In the genomic region with DNA sequence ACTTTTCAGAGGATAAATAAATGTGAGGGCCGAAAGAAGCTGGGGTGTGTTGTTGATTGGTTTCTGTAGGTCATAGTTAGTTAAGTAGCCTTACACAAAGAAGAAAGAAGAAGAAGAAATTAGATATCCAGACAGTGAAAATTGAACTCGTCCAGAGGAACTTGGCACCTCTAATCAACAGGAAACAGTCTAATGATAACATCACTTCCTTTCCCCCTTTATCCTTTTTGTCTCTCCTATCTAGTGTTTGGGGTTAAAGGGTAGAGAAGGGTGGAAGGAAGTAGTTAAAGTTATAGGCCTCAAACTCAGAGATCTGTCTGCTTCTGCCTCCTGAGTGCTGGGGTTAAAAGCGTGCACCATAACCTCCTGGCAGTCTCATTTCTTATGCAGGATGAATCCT, we compare ENCODE assay signal across 27 mouse cellular contexts. TPM values are rescaled to one million over a fixed set of nuclear protein-coding genes. Genes with fewer than 3 reads are reported as not detected.
"Had no signal": no experiment of that assay in that cellular context is flagged by ENCODE, and none has a peak within 500 bp of the region (broad histone marks: within the 10 kb centered on the region; RNA-seq: fewer than 3 reads in every experiment).

No protein-coding gene starts in this region.

- H3K36me3 ChIP-seq: embryonic facial prominence, embryonic 10.5 days; embryonic facial prominence, embryonic 12.5 days; embryonic facial prominence, embryonic 13.5 days; embryonic facial prominence, embryonic 15.5 days; forebrain, embryonic 10.5 days; forebrain, embryonic 12.5 days; forebrain, embryonic 15.5 days had no signal

- DNase-seq: cerebellum, adult 9-10 months; cerebellum, adult 9-11 months; cerebellum, postnatal 10 days; cerebellum, postnatal 14 days; cerebellum, postnatal 25 days; cerebellum, postnatal 36 days; embryo, embryonic 11 days; forebrain, postnatal 0 days; gastrocnemius, adult 2 months; gastrocnemius, postnatal 10 days; gastrocnemius, postnatal 14 days; gastrocnemius, postnatal 25 days; gastrocnemius, postnatal 36 days; heart, adult 11 months; heart, adult 18-20 months; heart, adult 2 months had no signal

- H3K27ac ChIP-seq: embryonic facial prominence, embryonic 10.5 days; embryonic facial prominence, embryonic 12.5 days; embryonic facial prominence, embryonic 13.5 days; embryonic facial prominence, embryonic 15.5 days; forebrain, embryonic 10.5 days; forebrain, embryonic 12.5 days; forebrain, embryonic 13.5 days; forebrain, embryonic 15.5 days; gastrocnemius, adult 2 months; heart, adult 2 months had no signal

- H3K27me3 ChIP-seq: embryonic facial prominence, embryonic 12.5 days; embryonic facial prominence, embryonic 13.5 days; embryonic facial prominence, embryonic 15.5 days; forebrain, embryonic 12.5 days; forebrain, embryonic 13.5 days; forebrain, embryonic 15.5 days had no signal

- H3K9me3 ChIP-seq: embryonic facial prominence, embryonic 12.5 days; embryonic facial prominence, embryonic 13.5 days; embryonic facial prominence, embryonic 15.5 days; forebrain, embryonic 10.5 days; forebrain, embryonic 12.5 days; forebrain, embryonic 15.5 days had no signal

- ATAC-seq: forebrain, embryonic 13.5 days; forebrain, embryonic 14.5 days; forebrain, embryonic 15.5 days; forebrain, embryonic 16.5 days; forebrain, postnatal 0 days had no signal

- H3K4me1 ChIP-seq: embryonic facial prominence, embryonic 10.5 days; embryonic facial prominence, embryonic 12.5 days; embryonic facial prominence, embryonic 13.5 days; embryonic facial prominence, embryonic 15.5 days; forebrain, embryonic 10.5 days; forebrain, embryonic 12.5 days; forebrain, embryonic 13.5 days; forebrain, embryonic 15.5 days had no signal

- H3K9ac ChIP-seq: embryonic facial prominence, embryonic 12.5 days; embryonic facial prominence, embryonic 13.5 days; embryonic facial prominence, embryonic 15.5 days; forebrain, embryonic 12.5 days; forebrain, embryonic 13.5 days; forebrain, embryonic 15.5 days; forebrain, postnatal 0 days had no signal

- H3K4me3 ChIP-seq: embryonic facial prominence, embryonic 10.5 days; embryonic facial prominence, embryonic 12.5 days; embryonic facial prominence, embryonic 13.5 days; embryonic facial prominence, embryonic 15.5 days; erythroblast, embryonic 14.5 days; forebrain, embryonic 10.5 days; forebrain, embryonic 12.5 days; forebrain, embryonic 13.5 days; forebrain, embryonic 15.5 days; gastrocnemius, adult 2 months; heart, adult 2 months had no signal

- H3K4me2 ChIP-seq: embryonic facial prominence, embryonic 12.5 days; embryonic facial prominence, embryonic 13.5 days; embryonic facial prominence, embryonic 15.5 days; forebrain, embryonic 12.5 days; forebrain, embryonic 13.5 days; forebrain, embryonic 15.5 days had no signal

RNA-seq across cellular contexts. Expression of a gene that starts 32.4 kb away (rescaled TPM):
- polyA plus RNA-seq: erythroblast, embryonic 14.5 days had no signal

RNA-seq across cellular contexts. Expression of a gene that starts 32.7 kb away (rescaled TPM):
- polyA plus RNA-seq: erythroblast, embryonic 14.5 days had no signal
